Mouse (Mus musculus): ENCODE data around the gene Acsl3. TPM values are rescaled to one million over a fixed set of nuclear protein-coding genes. Genes with fewer than 3 reads are reported as not detected.

Gene Acsl3
- polyA plus RNA-seq, 1 experiment, result 19.8 TPM

- Histone ChIP-seq H3K79me3 (ENCODE audit: low read depth) (peaks cover 62% of the 10 kb centered on the region), H3K79me2 (ENCODE audit: control insufficient read depth, insufficient read depth) (peaks cover 98% of the 10 kb centered on the region), H3K4me3 (ENCODE audit: insufficient read depth, poor library complexity, severe bottlenecking) (no peak overlapping the region), H3K27me3 (ENCODE audit: control insufficient read depth, insufficient read depth, insufficient read length) (no peaks in the 10 kb centered on the region), H3ac (ENCODE audit: control insufficient read depth, insufficient read length, low read depth) (no peak overlapping the region), H3K36me3 (ENCODE audit: control insufficient read depth, insufficient read depth) (peaks cover 50% of the 10 kb centered on the region)
- TF ChIP-seq MYOD1 (IDR thresholded peaks at IDR 0.05; ENCODE audit: control insufficient read depth, insufficient read length, low read depth) (no peak), CTCF (IDR thresholded peaks at IDR 0.05; ENCODE audit: control insufficient read depth, insufficient read depth, insufficient read length) (no peak), FOSL1 (IDR thresholded peaks at IDR 0.05; ENCODE audit: insufficient read depth, low read length, poor library complexity, severe bottlenecking) (no peak), CEBPB (IDR thresholded peaks at IDR 0.05; ENCODE audit: low read depth) (no peak), MYOG (IDR thresholded peaks at IDR 0.05; ENCODE audit: control insufficient read depth, extremely low read depth, insufficient read length) (no peak), USF1 (IDR thresholded peaks at IDR 0.05; ENCODE audit: low read depth) (no peak), MAX (IDR thresholded peaks at IDR 0.05) (no peak)
Observed at GRCm38 (mm10) chr1:78664326-78664725, 6.7 kb downstream of the Acsl3 start.

DNA sequence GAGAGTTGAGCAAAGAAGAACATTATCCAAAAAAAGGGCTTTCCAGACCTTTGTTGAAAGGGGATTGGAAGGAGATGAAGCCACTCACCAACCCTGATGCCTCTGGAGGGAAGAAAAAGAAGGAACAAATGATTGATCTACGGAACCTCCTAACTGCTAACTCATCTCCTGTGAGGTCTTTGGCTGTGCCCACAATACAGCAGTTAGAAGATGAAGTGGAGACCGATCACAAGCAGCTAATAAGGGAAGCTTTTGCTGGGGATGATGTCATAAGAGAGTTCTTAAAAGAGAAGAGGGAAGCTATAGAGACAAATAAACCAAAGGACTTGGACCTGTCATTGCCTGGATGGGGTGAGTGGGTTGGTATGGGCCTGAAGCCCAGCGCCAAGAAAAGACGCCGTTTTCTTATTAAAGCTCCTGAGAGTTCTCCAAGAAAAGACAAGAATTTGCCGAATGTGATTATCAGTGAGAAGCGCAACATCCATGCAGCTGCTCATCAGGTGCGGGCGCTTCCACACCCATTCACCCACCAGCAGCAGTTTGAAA is 8.4 kb downstream of the Acsl3 start:
- TF ChIP-seq CEBPB (IDR thresholded peaks at IDR 0.05; ENCODE audit: low read depth) (no peak), MYOG (IDR thresholded peaks at IDR 0.05; ENCODE audit: control insufficient read depth, extremely low read depth, insufficient read length) (no peak), MYOD1 (IDR thresholded peaks at IDR 0.05; ENCODE audit: control insufficient read depth, insufficient read length, low read depth) (no peak)
- no peak overlapping the region for H3ac ChIP-seq (ENCODE audit: control insufficient read depth, insufficient read length, low read depth)
- H3K4me3 ChIP-seq (ENCODE audit: insufficient read depth, poor library complexity, severe bottlenecking), result no peak overlapping the region
- peaks cover 45% of the 10 kb centered on the region for H3K79me3 ChIP-seq (ENCODE audit: low read depth)
- no peaks in the 10 kb centered on the region for H3K27me3 ChIP-seq (ENCODE audit: control insufficient read depth, insufficient read depth, insufficient read length)
- peaks cover 50% of the 10 kb centered on the region for H3K36me3 ChIP-seq (ENCODE audit: control insufficient read depth, insufficient read depth)
- H3K79me2 ChIP-seq (ENCODE audit: control insufficient read depth, insufficient read depth), result peaks cover 94% of the 10 kb centered on the region

DNA sequence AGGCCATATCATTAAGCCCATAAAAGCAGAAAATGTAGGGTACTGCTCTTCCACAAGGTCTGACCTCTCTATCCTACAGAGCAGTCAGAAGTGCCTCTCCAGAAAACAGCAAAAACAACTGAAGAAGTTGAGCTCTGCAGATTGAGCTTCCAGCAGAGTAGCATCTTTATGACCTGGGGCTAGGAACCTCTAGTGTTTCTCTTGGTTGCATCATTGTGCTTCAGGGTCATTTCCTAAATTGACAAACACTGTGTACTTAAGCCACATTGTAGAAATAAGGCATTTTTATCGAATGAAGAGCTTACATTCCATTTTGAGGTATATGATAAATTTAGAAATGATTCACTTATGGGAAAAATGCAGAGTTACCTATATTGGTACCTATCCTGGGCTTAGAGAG is 9.0 kb downstream of the Acsl3 start:
- H3K79me3 ChIP-seq (ENCODE audit: low read depth), result peaks cover 39% of the 10 kb centered on the region
- no peak overlapping the region for H3K4me3 ChIP-seq (ENCODE audit: insufficient read depth, poor library complexity, severe bottlenecking)
- H3ac ChIP-seq (ENCODE audit: control insufficient read depth, insufficient read length, low read depth), result no peak overlapping the region
- H3K36me3 ChIP-seq (ENCODE audit: control insufficient read depth, insufficient read depth), result peaks cover 50% of the 10 kb centered on the region
- H3K79me2 ChIP-seq (ENCODE audit: control insufficient read depth, insufficient read depth), result peaks cover 94% of the 10 kb centered on the region
- H3K27me3 ChIP-seq (ENCODE audit: control insufficient read depth, insufficient read depth, insufficient read length), result no peaks in the 10 kb centered on the region
- no peak for TF ChIP-seq MYOG (IDR thresholded peaks at IDR 0.05; ENCODE audit: control insufficient read depth, extremely low read depth, insufficient read length)
- TF ChIP-seq MYOD1 (IDR thresholded peaks at IDR 0.05; ENCODE audit: control insufficient read depth, insufficient read length, low read depth), result no peak
- no peak for TF ChIP-seq MAX (IDR thresholded peaks at IDR 0.05)
- no peak for TF ChIP-seq USF1 (IDR thresholded peaks at IDR 0.05; ENCODE audit: low read depth)
- no peak for TF ChIP-seq CEBPB (IDR thresholded peaks at IDR 0.05; ENCODE audit: low read depth)
- TF ChIP-seq CTCF (IDR thresholded peaks at IDR 0.05; ENCODE audit: control insufficient read depth, insufficient read depth, insufficient read length), result no peak
- no peak for TF ChIP-seq FOSL1 (IDR thresholded peaks at IDR 0.05; ENCODE audit: insufficient read depth, low read length, poor library complexity, severe bottlenecking)

GRCm38 (mm10) chr1:78682291-78682690 is 24.7 kb downstream of the Acsl3 start:
- TF ChIP-seq MAX (IDR thresholded peaks at IDR 0.05) (no peak), FOSL1 (IDR thresholded peaks at IDR 0.05; ENCODE audit: insufficient read depth, low read length, poor library complexity, severe bottlenecking) (no peak), MYOD1 (IDR thresholded peaks at IDR 0.05; ENCODE audit: control insufficient read depth, insufficient read length, low read depth) (no peak), USF1 (IDR thresholded peaks at IDR 0.05; ENCODE audit: low read depth) (peak; percentile 44)
- no peaks in the 10 kb centered on the region for H3K27me3 ChIP-seq (ENCODE audit: control insufficient read depth, insufficient read depth, insufficient read length)
- peaks cover 14% of the 10 kb centered on the region for H3K79me2 ChIP-seq (ENCODE audit: control insufficient read depth, insufficient read depth)
- H3K4me3 ChIP-seq (ENCODE audit: insufficient read depth, poor library complexity, severe bottlenecking), result no peak overlapping the region
- H3ac ChIP-seq (ENCODE audit: control insufficient read depth, insufficient read length, low read depth), result no peak overlapping the region
- peaks cover 10% of the 10 kb centered on the region for H3K36me3 ChIP-seq (ENCODE audit: control insufficient read depth, insufficient read depth)
- H3K79me3 ChIP-seq (ENCODE audit: low read depth), result peaks cover 12% of the 10 kb centered on the region

GRCm38 (mm10) chr1:78684128-78684527 is 26.5 kb downstream of the Acsl3 start:
- Histone ChIP-seq H3K79me3 (ENCODE audit: low read depth) (peaks cover 9% of the 10 kb centered on the region), H3K36me3 (ENCODE audit: control insufficient read depth, insufficient read depth) (peaks cover 17% of the 10 kb centered on the region), H3K27me3 (ENCODE audit: control insufficient read depth, insufficient read depth, insufficient read length) (no peaks in the 10 kb centered on the region), H3ac (ENCODE audit: control insufficient read depth, insufficient read length, low read depth) (no peak overlapping the region), H3K4me3 (ENCODE audit: insufficient read depth, poor library complexity, severe bottlenecking) (no peak overlapping the region), H3K79me2 (ENCODE audit: control insufficient read depth, insufficient read depth) (peaks cover 14% of the 10 kb centered on the region)
- TF ChIP-seq USF1 (IDR thresholded peaks at IDR 0.05; ENCODE audit: low read depth), result no peak
- TF ChIP-seq FOSL1 (IDR thresholded peaks at IDR 0.05; ENCODE audit: insufficient read depth, low read length, poor library complexity, severe bottlenecking), result no peak
- no peak for TF ChIP-seq CEBPB (IDR thresholded peaks at IDR 0.05; ENCODE audit: low read depth)

DNA sequence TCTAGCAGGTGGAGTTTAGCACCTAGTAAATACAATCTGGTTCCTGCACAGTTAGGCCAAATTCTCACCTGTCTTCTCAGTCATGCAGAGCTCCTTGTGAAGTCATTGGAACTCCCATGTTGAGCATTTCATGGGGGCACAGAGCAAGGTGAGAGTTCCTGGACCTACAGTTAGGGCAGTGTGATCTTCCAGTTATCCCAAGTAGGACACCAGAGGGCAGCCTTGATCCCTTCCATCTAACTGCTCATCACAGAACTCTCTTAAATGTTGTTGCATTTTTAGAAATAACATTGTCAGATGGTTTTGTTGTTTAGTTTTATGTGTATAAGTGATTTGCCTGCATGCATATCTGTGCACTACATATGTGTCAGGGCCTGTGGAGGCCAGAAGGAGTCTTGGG is 29.2 kb downstream of the Acsl3 start:
- peaks cover 2% of the 10 kb centered on the region for H3K79me3 ChIP-seq (ENCODE audit: low read depth)
- no peak overlapping the region for H3K4me3 ChIP-seq (ENCODE audit: insufficient read depth, poor library complexity, severe bottlenecking)
- no peak overlapping the region for H3ac ChIP-seq (ENCODE audit: control insufficient read depth, insufficient read length, low read depth)
- TF ChIP-seq USF1 (IDR thresholded peaks at IDR 0.05; ENCODE audit: low read depth) (no peak), MYOD1 (IDR thresholded peaks at IDR 0.05; ENCODE audit: control insufficient read depth, insufficient read length, low read depth) (no peak), FOSL1 (IDR thresholded peaks at IDR 0.05; ENCODE audit: insufficient read depth, low read length, poor library complexity, severe bottlenecking) (no peak), CEBPB (IDR thresholded peaks at IDR 0.05; ENCODE audit: low read depth) (no peak), MYOG (IDR thresholded peaks at IDR 0.05; ENCODE audit: control insufficient read depth, extremely low read depth, insufficient read length) (no peak), MAX (IDR thresholded peaks at IDR 0.05) (no peak), CTCF (IDR thresholded peaks at IDR 0.05; ENCODE audit: control insufficient read depth, insufficient read depth, insufficient read length) (no peak)
- no peaks in the 10 kb centered on the region for H3K79me2 ChIP-seq (ENCODE audit: control insufficient read depth, insufficient read depth)
- no peaks in the 10 kb centered on the region for H3K27me3 ChIP-seq (ENCODE audit: control insufficient read depth, insufficient read depth, insufficient read length)
- peaks cover 14% of the 10 kb centered on the region for H3K36me3 ChIP-seq (ENCODE audit: control insufficient read depth, insufficient read depth)

Data from C2C12 (cell line).